Mouse (Mus musculus): ENCODE measurements at regions not wholly inside any gene's neighbourhood (a gene's known extent, or its start where the extent isn't known, plus 50 kb on each side); places are given as distances from the start of the nearest gene placed in this dataset.
A peak's percentile ranks its signal among the peaks of the same experiment; 100 is the strongest.

DNA sequence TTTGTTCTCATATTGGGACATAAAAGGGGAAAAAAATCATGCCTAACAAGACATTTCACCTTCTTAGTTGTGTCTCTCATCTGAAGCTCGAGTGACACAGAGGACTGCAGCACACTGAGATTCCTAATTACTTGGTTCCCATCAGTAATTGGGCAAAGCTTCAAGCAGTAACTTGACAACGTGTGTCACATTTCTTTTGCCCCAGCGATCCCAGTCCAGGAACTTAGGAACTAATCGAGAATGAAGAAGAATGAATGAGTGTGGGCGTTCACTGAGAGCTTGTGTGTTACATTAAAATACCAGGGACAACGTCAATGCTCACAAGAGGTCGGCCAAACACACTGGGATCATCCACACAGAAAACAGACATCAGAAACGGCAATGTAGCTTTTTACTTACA lies 131.9 kb upstream of the Klf7 start:
- DNase-seq (ENCODE audit: extremely low read depth, low read depth, low spot score) = no peak
- H3K27ac ChIP-seq (replicated peaks; ENCODE audit: insufficient read depth, low read depth, low read length) = no peak overlapping the region
- no peaks in the 10 kb centered on the region for H3K4me1 ChIP-seq (ENCODE audit: control insufficient read depth, insufficient read depth, low read length)
- H3K27me3 ChIP-seq (ENCODE audit: control insufficient read depth, insufficient read depth, low read length) = no peaks in the 10 kb centered on the region
- H3K9ac ChIP-seq (ENCODE audit: low read depth, low read length) = no peak overlapping the region
- no peaks in the 10 kb centered on the region for H3K79me2 ChIP-seq (ENCODE audit: control insufficient read depth, insufficient read depth, low read length)
- H3K4me3 ChIP-seq (ENCODE audit: insufficient read depth, low read depth, low read length) = no peak overlapping the region
- WGBS = 80% methylated on average over 8 of the region's 8 CpGs
- no peaks in the 10 kb centered on the region for H3K36me3 ChIP-seq (ENCODE audit: control insufficient read depth, insufficient read depth, low read length)
- TF ChIP-seq CTCF (IDR thresholded peaks at IDR 0.05; ENCODE audit: low read depth, low read length) (no peak), POLR2A (IDR thresholded peaks at IDR 0.05; ENCODE audit: extremely low read depth, insufficient read depth, low read length) (no peak)

DNA sequence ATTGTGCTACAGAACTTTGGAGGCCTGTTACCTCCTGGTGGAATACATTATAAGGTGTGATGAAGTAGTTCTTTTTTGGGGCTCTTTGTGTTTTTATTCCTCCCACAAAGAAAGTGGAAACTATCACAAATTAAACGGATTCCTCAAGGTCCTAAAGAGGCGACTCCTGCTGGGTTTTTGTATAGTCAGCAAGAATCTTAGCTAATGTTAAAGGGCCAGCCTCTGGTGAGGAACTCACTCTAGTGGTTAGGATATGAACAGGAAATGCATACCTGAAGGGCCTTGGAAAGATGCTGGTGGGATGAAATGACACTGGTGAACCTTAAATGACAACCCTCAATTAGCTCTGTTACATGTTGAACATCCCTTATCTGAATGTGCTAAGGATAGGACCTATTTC lies 120.3 kb upstream of the Klf7 start:
- Histone ChIP-seq H3K4me3 (ENCODE audit: insufficient read depth, low read depth, low read length) (no peak overlapping the region), H3K27me3 (ENCODE audit: control insufficient read depth, insufficient read depth, low read length) (no peaks in the 10 kb centered on the region), H3K79me2 (ENCODE audit: control insufficient read depth, insufficient read depth, low read length) (no peaks in the 10 kb centered on the region), H3K9ac (ENCODE audit: low read depth, low read length) (no peak overlapping the region), H3K4me1 (ENCODE audit: control insufficient read depth, insufficient read depth, low read length) (no peaks in the 10 kb centered on the region), H3K27ac (replicated peaks; ENCODE audit: insufficient read depth, low read depth, low read length) (no peak overlapping the region), H3K36me3 (ENCODE audit: control insufficient read depth, insufficient read depth, low read length) (no peaks in the 10 kb centered on the region)
- DNase-seq (ENCODE audit: extremely low read depth, low read depth, low spot score) = no peak
- TF ChIP-seq CTCF (IDR thresholded peaks at IDR 0.05; ENCODE audit: low read depth, low read length) (no peak), POLR2A (IDR thresholded peaks at IDR 0.05; ENCODE audit: extremely low read depth, insufficient read depth, low read length) (no peak)
- WGBS = 59% methylated on average over 2 of the region's 2 CpGs

DNA sequence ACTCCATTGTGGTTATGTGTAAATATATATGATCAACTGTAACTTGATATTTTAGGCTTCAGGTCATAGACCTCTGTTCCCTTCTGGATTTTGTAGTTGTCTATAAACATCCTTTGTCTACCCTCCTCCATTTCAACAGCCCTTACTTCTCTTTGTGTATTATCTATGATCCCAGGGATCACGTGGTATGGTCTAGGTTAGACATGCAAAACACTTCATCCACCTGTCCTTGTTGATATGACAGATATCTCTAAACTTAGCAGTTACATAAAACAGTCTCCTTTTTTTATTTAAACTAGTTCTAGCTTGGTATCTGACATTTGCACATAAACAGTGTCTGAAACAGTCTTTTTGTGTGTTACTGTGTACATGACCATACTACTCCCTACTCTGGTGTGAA lies 107.6 kb upstream of the Klf7 start:
- H3K27me3 ChIP-seq (ENCODE audit: control insufficient read depth, insufficient read depth, low read length) = no peaks in the 10 kb centered on the region
- H3K36me3 ChIP-seq (ENCODE audit: control insufficient read depth, insufficient read depth, low read length) = no peaks in the 10 kb centered on the region
- H3K4me1 ChIP-seq (ENCODE audit: control insufficient read depth, insufficient read depth, low read length) = no peaks in the 10 kb centered on the region
- no peak overlapping the region for H3K27ac ChIP-seq (replicated peaks; ENCODE audit: insufficient read depth, low read depth, low read length)
- no peak for DNase-seq (ENCODE audit: extremely low read depth, low read depth, low spot score)
- no peak overlapping the region for H3K9ac ChIP-seq (ENCODE audit: low read depth, low read length)
- no peak overlapping the region for H3K4me3 ChIP-seq (ENCODE audit: insufficient read depth, low read depth, low read length)
- 80% methylated on average over 1 of the region's 1 CpGs for WGBS
- TF ChIP-seq CTCF (IDR thresholded peaks at IDR 0.05; ENCODE audit: low read depth, low read length) = no peak
- no peak for TF ChIP-seq POLR2A (IDR thresholded peaks at IDR 0.05; ENCODE audit: extremely low read depth, insufficient read depth, low read length)
- no peaks in the 10 kb centered on the region for H3K79me2 ChIP-seq (ENCODE audit: control insufficient read depth, insufficient read depth, low read length)

GRCm38 (mm10) chr1:64226001-64226918 lies 104.2 kb upstream of the Klf7 start:
- H3K9ac ChIP-seq (ENCODE audit: low read depth, low read length) = no peak overlapping the region
- no peak overlapping the region for H3K27ac ChIP-seq (replicated peaks; ENCODE audit: insufficient read depth, low read depth, low read length)
- no peaks in the 10 kb centered on the region for H3K27me3 ChIP-seq (ENCODE audit: control insufficient read depth, insufficient read depth, low read length)
- no peak for TF ChIP-seq CTCF (IDR thresholded peaks at IDR 0.05; ENCODE audit: low read depth, low read length)
- TF ChIP-seq POLR2A (IDR thresholded peaks at IDR 0.05; ENCODE audit: extremely low read depth, insufficient read depth, low read length) = no peak
- no peaks in the 10 kb centered on the region for H3K79me2 ChIP-seq (ENCODE audit: control insufficient read depth, insufficient read depth, low read length)
- WGBS = 48% methylated on average over 16 of the region's 16 CpGs
- no peaks in the 10 kb centered on the region for H3K36me3 ChIP-seq (ENCODE audit: control insufficient read depth, insufficient read depth, low read length)
- no peak overlapping the region for H3K4me3 ChIP-seq (ENCODE audit: insufficient read depth, low read depth, low read length)
- peaks cover 4% of the 10 kb centered on the region for H3K4me1 ChIP-seq (ENCODE audit: control insufficient read depth, insufficient read depth, low read length)
- DNase-seq (ENCODE audit: extremely low read depth, low read depth, low spot score) = peak; percentile 5

GRCm38 (mm10) chr1:64223779-64224687 lies 102.0 kb upstream of the Klf7 start:
- Histone ChIP-seq H3K36me3 (ENCODE audit: control insufficient read depth, insufficient read depth, low read length) (no peaks in the 10 kb centered on the region), H3K4me1 (ENCODE audit: control insufficient read depth, insufficient read depth, low read length) (peaks cover 4% of the 10 kb centered on the region), H3K27me3 (ENCODE audit: control insufficient read depth, insufficient read depth, low read length) (no peaks in the 10 kb centered on the region), H3K79me2 (ENCODE audit: control insufficient read depth, insufficient read depth, low read length) (no peaks in the 10 kb centered on the region), H3K9ac (ENCODE audit: low read depth, low read length) (no peak overlapping the region), H3K27ac (replicated peaks; ENCODE audit: insufficient read depth, low read depth, low read length) (no peak overlapping the region), H3K4me3 (ENCODE audit: insufficient read depth, low read depth, low read length) (no peak overlapping the region)
- WGBS = 73% methylated on average over 19 of the region's 19 CpGs
- TF ChIP-seq CTCF (IDR thresholded peaks at IDR 0.05; ENCODE audit: low read depth, low read length) (no peak), POLR2A (IDR thresholded peaks at IDR 0.05; ENCODE audit: extremely low read depth, insufficient read depth, low read length) (no peak)
- no peak for DNase-seq (ENCODE audit: extremely low read depth, low read depth, low spot score)

All from liver, adult 2 months (tissue).